Mouse (Mus musculus) brain, adult 2 months (tissue): Measurements from ENCODE around the gene Pla2g12a.

Source experiments
- DNase-seq: peaks from one replicate; pipeline ENCODE4 v3.0.0; 2011; ENCODE audit warnings: low read depth, low spot score

Gene Pla2g12a

DNA sequence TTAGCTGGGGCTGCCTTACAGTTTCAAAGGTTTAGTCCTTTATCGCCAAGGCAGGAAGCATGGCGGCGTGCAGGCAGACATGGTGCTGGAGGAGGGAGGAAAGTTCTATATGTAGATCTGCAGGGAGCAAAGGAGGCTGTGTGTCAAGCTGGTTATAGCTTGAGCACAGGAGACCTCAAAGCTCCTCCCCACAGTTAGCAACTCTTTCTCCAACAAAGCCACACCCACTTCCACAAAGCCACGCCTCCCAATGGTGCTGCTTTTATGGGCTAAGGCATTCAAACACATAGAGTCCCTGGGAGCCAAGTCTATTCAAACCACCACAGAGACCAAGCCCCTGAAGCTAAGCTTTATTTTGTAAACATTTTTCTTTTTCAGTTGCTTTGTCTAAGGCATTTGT is 20.5 kb downstream of the Pla2g12a start:
- no peak for DNase-seq

DNA sequence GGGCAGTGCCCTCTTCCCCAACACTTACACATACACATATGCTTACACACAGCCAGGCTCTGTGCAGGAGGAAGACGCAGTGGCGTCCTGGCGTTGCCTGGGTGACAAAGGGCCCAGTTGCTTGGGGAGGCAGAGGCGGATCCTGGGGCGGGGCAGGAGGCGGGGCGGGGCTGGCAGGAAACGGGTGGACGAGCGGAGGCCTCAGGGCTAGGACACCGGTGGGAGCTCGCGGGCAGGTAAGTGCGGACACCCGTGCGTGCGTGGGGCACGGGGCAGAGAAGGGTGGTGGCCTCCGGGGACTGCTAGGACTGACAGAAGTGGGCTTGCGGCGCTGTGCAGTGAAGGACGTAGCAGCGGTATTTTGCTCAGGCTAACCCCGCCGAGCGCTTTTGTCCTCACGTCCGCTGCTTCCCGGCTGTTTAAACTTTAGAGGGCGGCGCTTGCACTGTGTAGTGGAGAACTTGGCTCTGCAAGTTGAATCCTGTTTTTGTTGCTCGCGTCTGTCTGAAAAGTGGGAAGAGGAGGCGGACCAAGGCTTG is 22.9 kb downstream of the Pla2g12a start, which contains the start of gene Casp6:
Gene Casp6 (plus strand): TSS at position 155 of the 539 bp plus-strand sequence.
- DNase-seq: peak; percentile 73

DNA sequence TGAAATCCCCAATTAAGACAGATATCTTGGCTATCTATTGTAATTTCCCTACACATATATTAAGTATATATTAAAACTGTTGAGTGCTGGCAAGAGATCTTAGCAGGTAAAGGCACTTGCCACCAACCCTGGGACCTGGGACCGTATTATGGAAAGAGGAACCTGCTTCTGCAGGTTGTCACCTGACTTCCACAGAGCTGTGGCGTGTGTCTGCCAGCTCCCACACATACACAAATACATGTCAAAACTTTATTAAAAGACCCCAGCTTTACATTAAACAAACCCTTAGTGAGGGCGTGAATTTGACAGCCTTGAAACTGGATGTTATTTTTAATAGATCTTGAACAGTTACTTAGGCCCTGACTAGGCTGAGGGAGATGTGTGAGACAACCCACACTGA is 25.0 kb downstream of the Pla2g12a start:
- no peak for DNase-seq

DNA sequence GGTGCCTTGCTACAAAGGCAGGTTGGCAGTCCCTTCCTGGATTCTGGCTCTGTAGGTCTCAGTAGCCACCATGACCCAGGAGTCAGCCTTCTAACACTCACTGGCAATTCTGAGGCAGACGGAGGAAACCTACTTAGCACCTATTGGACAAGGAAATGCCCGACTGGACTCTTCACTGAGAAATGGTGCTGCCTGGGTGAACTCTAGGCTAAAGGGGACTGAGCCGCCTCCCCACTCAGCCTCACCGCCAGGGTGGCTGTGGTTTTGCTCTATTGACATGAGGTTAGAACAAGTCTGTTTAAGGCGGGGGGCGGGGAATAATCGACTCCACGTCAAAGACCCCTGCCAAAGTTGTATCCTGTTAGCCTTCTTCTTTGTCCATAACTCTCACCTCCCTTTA is 25.5 kb downstream of the Pla2g12a start:
- DNase-seq: no peak

DNA sequence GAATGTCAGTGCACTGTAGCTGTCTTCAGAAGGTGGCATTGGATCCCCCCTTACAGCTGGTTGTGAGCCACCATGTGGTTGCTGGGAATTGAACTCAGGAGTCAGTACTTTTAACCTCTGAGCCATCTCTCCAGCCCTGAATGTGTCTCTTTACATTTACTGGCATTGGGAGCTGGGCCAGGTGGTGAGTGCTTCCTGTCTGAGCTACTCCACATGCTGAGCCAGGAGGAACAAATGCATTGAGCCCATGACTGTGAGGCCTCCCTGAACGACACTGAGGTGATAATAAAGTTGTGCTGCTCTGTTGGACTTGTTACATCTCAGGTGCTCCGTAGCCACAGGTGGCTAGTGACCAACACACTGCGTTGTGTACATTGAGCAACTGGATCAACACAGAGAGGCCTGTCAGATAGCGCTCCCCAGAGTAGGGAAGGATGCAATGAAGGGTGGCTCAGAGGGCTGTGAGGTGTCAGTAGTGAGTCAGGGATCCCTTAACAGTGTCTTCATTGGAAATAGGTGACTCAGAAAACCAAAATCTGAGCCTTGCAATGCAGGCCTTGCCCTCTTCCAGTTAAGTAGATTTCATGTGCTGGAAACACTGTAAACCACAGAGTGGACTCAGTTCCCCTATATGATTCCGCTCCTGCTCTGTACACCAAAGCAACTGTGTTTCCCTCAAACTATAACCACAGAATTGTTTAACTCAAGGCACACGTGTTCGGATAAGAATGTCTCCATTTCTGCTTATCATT is 26.2 kb downstream of the Pla2g12a start:
- DNase-seq: no peak

DNA sequence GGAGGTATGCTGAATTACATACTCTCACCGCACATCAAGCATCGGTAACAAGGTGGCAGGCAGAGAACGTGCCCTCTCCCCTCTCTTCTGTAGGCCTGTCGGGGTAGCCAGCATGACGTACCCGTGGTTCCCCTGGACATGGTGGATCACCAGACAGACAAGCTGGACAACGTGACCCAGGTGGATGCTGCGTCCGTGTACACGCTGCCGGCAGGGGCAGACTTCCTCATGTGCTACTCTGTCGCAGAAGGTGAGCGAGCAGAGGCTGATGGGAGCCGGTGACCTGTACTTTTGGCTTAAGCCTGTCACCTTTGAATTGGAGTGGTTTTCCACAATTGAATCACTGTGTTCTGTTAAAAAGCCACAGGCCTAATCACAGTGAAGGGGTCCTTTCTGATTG is 33.6 kb downstream of the Pla2g12a start:
- no peak for DNase-seq

DNA sequence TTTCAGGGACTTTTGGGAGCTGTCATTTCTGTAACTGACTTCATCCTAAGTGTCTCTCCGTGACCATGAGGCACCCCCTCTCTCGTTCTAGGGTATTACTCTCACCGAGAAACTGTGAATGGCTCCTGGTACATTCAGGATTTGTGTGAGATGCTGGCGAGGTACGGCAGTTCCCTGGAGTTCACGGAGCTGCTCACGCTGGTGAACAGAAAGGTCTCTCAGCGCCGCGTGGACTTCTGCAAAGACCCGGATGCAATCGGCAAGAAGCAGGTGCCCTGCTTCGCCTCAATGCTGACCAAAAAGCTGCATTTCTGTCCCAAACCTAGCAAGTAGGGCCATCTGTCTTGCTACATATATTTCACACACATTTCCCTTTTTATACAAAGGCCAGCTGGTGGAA is 34.8 kb downstream of the Pla2g12a start:
- DNase-seq: no peak

DNA sequence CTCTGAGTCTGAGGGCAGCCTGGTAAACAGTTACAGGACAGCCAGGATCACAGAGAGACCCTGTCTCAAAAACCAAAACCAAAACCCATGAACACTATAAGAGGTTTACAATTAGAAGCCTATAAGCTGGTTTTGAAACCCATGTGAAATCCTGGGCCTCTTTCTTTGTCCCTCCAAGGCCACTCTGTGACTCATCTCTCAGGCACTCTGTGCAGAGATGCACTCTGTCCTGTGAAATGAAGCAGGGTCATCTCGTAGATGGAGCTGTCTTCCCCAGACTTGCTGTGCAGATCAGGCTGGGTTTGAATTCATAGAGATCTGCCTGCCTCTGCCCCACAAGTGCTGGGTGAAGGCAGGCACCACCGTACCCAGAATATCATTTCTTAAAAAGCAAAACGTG is 39.0 kb downstream of the Pla2g12a start:
- no peak for DNase-seq

DNA sequence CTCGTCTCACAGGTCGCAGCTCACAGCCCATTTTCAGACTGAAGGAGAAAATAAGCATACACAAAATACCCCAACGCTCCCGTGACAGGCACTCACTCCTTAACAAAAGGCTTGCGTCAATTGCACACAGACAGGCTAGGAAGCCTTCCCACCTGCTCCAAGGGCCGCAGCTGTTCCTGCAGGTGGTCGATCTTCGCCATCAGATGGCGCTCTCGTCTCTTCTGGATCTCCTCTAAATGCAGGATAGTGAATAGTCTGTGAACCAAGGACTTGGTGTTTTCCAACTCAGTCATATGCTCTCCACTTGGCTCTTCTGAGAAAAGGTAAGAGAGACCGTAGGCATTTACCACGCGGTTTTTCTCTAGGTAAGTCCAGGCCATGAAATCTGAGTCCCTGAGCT is 40.0 kb downstream of the Pla2g12a start:
- DNase-seq: peak; percentile 88

DNA sequence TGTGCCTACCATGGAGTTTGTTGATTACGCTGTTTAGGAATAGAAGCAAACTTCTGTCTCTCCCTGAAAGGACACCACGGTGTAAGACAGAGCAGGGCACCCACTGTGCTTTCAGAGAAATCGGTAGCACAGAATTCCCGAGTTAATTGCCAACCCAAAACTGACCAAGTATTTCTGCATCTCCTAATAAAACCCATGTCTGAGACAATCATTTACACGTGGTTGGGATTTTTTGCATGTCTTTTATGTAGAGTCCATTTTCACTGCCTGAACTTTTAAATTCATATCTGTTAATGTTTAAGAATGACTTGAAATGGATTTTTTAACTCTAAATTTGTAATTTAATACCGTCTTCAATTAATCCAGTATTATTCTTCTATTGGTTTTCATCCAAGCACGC is 45.2 kb downstream of the Pla2g12a start:
- DNase-seq: no peak

DNA sequence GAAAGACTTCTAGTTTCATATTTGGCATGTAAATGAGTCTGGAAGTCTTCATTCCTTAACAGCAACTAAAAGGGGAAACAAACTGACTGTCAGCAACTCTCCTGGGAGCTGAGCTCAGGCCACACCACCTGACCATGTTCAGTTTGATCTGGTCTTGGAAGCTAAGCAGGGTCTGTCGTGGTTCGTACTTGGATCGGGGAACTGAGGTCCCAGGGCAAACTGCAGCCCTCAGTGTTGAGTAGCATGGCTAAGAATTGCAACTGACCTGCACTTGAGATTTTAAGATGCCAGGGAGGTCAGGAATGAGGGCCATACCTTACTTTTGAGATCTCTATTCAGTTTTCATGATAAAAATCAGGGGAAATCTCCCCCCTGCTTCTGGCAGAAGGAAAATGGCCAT is 47.5 kb downstream of the Pla2g12a start:
- no peak for DNase-seq

DNA sequence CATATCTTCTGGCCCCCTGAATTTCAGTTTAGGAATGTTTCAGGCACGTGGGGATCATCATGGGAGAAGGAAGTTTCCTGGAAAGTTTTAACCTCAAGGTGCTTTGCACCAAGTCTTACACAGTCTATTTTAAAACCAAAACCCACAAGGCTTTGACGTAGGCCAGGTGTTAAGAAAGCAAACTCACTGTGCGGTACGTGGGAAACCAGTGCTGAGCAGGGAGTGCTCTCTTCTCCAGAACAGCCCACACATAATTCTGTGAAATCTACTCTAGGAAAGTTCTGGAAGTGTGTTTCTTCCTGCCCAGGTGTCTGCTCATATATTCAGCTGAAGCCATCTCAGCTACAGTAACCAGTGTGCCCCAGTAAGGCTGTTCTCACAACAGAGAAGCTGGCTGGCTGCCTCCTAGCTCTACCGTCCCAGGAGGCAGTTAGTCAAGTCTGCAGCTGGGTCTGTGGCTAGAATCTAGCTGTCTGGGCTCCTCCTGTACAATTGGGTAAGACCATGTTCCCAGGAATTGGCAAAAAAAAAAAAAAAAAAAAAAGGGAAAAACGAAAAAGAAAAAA is 51.9 kb downstream of the Pla2g12a start:
- peak; percentile 75 for DNase-seq

DNA sequence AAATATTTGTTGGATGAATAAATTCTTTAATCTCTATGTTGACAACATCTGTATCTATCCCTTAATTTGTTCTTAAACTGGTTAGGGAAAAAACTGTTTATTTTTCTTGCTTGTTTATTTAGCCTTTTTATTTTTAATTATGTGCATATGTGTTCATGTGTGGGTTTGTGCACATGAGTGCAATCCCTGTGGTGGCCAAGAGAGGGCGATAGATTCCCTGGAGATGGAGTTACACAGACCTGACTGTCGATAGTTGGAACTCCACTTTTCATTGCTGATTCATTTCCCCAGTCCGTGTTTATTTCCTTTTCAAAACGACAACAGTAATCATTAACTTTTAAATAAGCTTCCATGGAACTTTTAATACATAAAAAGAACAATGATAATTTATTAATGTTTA is 54.0 kb downstream of the Pla2g12a start:
- DNase-seq: peak; percentile 10

DNA sequence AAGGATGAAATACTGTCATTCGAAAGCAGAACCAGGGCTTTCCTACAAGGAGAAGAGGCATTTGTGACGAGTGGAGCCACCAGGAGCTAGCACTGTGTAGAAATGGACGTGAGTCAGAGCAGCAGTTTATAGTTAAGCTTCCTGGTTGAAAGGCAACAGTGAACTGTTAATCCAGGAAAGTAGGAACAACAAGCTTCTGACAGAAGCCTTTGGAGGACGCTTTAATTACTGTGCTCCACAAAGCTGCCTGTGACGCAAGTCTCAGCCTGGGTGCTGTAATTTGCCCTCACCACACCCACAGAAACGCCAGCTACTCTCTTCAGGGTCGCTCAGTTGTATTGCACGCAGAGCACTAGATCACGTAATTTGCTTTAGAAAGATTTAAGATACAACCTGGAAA is 58.2 kb downstream of the Pla2g12a start:
- peak; percentile 75 for DNase-seq

DNA sequence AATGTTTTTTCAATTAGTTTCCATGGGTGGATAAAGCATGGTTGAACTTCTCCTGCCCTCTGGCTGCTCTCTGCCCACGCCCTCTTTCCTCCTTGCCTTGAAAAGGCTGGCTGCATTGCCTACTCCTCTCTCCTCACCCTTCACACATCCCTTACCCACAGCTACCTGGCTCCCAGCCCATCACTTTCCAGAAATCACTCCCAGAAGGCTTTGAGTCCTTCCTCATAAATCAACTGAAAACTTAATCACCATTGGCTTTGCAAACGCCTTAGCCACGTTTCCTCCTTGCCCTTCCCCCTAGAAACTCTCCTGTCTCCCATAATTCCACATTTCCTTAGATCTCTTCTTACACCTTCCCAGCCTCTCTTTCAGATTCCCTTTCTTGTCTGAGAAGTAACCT is 59.4 kb downstream of the Pla2g12a start:
- no peak for DNase-seq

DNA sequence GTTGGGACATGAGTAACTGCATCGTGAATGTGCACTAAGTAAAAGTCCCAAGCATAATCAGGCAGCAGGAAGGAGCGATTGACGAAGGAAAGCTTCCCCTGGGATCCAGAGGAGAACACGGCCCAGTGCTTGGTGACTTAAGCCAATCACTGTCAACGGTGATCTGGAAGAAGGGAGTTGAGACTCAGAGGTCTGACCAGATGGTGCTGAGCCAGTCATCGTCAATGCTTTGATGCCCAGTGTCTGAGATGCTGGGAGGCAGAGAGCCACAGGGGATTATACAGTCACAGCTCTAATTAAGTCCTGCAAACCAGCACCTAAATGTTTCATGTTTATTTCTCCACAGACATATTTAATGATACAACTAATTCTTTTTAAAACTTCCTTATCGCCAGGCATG is 60.7 kb downstream of the Pla2g12a start:
- no peak for DNase-seq

DNA sequence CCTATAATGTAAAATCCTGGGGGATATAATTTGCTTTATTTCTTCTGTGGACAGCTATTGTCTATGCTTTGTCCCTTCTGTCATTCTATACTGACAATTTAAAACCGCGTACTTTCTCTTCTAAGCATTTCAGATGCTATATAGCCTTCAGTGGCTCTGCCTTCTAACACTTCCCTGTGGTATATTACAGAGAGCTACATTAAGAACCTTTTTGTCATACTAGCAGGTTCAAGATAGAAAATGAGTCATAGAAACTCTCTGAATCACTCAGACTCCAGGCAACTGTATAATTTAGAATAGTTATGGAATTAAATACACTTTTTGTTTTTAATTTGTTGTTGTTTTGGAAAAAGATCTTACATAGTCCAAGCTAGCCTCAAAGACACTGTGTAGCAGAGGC is 62.4 kb downstream of the Pla2g12a start:
- peak; percentile 44 for DNase-seq

DNA sequence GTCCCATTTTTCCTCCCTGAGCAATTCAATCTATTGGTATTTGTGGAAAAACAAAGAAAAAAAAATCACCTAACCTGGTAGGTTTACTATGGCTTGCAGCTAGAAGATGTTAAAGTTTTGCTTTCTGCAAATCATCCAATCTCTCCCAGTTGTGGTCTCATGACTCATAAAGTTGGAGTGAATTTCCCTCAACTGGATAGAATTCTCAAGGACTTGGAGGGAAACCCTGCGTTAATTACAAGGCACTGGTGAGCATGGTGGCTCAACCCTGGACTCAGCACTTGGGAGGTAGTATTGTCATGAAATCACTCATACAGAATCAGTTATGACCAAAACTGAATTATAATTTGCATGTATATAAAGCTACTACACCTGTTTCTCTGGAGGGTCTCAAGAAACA is 62.9 kb downstream of the Pla2g12a start:
- no peak for DNase-seq

DNA sequence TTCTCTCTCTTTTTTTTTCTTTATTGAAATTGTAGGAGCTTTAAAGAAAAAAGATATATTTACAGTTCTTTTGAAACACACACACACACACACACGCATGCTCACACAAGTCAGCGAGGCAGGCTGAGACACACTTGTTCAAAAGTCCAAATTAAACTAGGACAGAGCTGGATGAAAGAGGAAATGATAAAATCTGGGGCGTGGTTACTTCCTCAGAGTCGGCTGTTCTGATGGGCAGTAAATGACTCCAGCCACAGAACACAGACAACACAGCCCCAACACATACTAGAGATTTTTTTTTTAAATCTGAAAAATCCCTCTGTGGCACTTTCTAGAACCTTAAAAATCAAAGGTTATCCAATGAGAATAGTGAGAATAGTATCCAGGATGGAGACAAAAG is 65.4 kb downstream of the Pla2g12a start:
- no peak for DNase-seq
